Mouse (Mus musculus): ENCODE data around the gene C1qtnf5. TPM values are rescaled to one million over a fixed set of nuclear protein-coding genes. Genes with fewer than 3 reads are reported as not detected.

Gene C1qtnf5
- polyA plus RNA-seq, 1 experiment from 2014 or later = 8.7 TPM

DNA sequence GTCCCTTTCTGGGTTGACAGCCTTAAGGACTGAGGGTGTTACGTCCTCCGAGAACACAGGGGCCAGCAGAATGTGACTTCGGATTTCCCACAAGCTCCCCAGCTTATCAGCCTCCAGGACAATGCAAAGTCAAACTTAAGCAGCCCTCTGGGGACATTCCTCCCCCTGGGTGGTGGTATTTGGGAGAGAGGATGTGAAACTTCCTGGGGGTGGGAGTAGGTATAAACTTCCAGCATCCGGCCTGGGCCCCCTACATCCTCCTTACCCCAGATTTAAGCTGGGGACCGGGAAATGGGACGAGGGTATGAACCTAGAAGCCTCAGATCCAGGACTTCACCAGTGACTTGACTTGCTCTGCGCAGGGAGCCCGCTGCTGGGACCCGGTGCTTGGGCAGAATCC, 22.6 kb downstream of the C1qtnf5 start:
- H3K4me2 ChIP-seq = peak overlapping the region; percentile 59
- WGBS = 12% methylated on average over 9 of the region's 9 CpGs
- peaks cover 40% of the 10 kb centered on the region for H3K4me1 ChIP-seq (replicated peaks)
- H3K36me3 ChIP-seq = no peaks in the 10 kb centered on the region
- H3K9me3 ChIP-seq = no peaks in the 10 kb centered on the region
- H3K9ac ChIP-seq = peak overlapping the region; percentile 28; the same call in 1 of the 2 replicates
- no peak for ATAC-seq (ENCODE audit: low FRiP score, low read depth)
- H3K27me3 ChIP-seq = peaks cover 28% of the 10 kb centered on the region
- H3K4me3 ChIP-seq = peak overlapping the region; percentile 28
- H3K27ac ChIP-seq (replicated peaks) = 0 out of 2 replicates have a peak overlapping the region, but pooled peaks have one; percentile 19

- ATAC-seq (ENCODE audit: low FRiP score, low read depth) = no peak
- 0 out of 2 replicates have a peak overlapping the region, but pooled peaks have one; percentile 19 for H3K27ac ChIP-seq (replicated peaks)
- peaks cover 32% of the 10 kb centered on the region for H3K27me3 ChIP-seq
- WGBS = under 1% methylated on average over 27 of the region's 27 CpGs
- peak overlapping the region; percentile 28 for H3K4me3 ChIP-seq
- H3K9ac ChIP-seq = peak overlapping the region; percentile 28; the same call in 1 of the 2 replicates
- H3K9me3 ChIP-seq = no peaks in the 10 kb centered on the region
- H3K36me3 ChIP-seq = no peaks in the 10 kb centered on the region
- peak overlapping the region; percentile 59 for H3K4me2 ChIP-seq
- peaks cover 44% of the 10 kb centered on the region for H3K4me1 ChIP-seq (replicated peaks)
These were observed 23.0 kb downstream of the C1qtnf5 start for GRCm38 (mm10) chr9:44130034-44130433.

- Histone ChIP-seq H3K27me3 (peaks cover 33% of the 10 kb centered on the region), H3K36me3 (no peaks in the 10 kb centered on the region), H3K9me3 (no peaks in the 10 kb centered on the region), H3K27ac (replicated peaks) (0 out of 2 replicates have a peak overlapping the region, but pooled peaks have one; percentile 17), H3K4me3 (peak overlapping the region; percentile 28), H3K4me2 (peak overlapping the region; percentile 59), H3K9ac (no peak overlapping the region), H3K4me1 (replicated peaks) (peaks cover 45% of the 10 kb centered on the region)
- WGBS = 21% methylated on average over 19 of the region's 19 CpGs
- ATAC-seq (ENCODE audit: low FRiP score, low read depth) = no peak
These were observed 23.7 kb downstream of the C1qtnf5 start for GRCm38 (mm10) chr9:44130581-44131275.

DNA sequence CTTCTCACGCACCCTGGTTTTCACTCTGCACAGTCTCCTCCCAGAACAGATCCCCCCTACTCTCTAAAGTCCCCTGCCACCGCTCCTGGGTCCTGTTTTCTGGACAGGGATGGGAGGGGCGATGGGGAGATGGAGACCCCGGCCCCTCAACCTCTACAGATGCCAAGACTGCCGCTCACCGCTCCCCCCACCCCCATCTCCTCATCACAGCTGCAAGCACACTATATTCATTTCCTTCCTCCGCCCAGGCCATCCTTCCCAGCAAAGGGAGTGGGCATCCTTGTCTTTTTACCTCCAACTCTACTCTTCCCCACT, 24.2 kb downstream of the C1qtnf5 start:
- Histone ChIP-seq H3K9ac (no peak overlapping the region), H3K9me3 (no peaks in the 10 kb centered on the region), H3K4me3 (no peak overlapping the region), H3K27me3 (peaks cover 38% of the 10 kb centered on the region), H3K36me3 (no peaks in the 10 kb centered on the region), H3K4me2 (peak overlapping the region; percentile 59; the same call in 1 of the 2 replicates), H3K27ac (replicated peaks) (0 out of 2 replicates have a peak overlapping the region, but pooled peaks have one; percentile 17), H3K4me1 (replicated peaks) (peaks cover 43% of the 10 kb centered on the region)
- no peak for ATAC-seq (ENCODE audit: low FRiP score, low read depth)
- WGBS = 48% methylated on average over 7 of the region's 7 CpGs

DNA sequence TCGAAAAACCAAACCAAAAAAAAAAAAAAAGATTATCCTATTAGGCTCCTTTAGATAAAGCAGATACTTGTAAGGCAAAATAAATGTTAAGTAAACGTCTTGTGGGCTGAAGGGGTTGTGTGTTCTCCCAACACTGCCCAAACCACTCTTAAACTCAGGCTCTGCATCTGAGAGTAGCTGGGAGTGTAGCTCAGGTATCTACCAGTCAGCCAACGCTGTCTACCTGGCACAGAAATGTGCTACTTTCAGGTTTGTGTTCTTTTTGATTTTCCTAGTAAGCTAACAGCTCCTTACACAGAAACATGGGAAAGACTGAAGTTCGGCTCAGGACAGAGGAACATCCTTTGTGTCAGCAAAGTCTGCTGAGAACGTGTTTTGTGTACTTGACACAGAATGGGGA, 25.2 kb downstream of the C1qtnf5 start:
- H3K9ac ChIP-seq = no peak overlapping the region
- no peak overlapping the region for H3K4me2 ChIP-seq
- no peak overlapping the region for H3K4me3 ChIP-seq
- ATAC-seq (ENCODE audit: low FRiP score, low read depth) = no peak
- peaks cover 39% of the 10 kb centered on the region for H3K4me1 ChIP-seq (replicated peaks)
- no peaks in the 10 kb centered on the region for H3K9me3 ChIP-seq
- WGBS = 62% methylated on average over 5 of the region's 5 CpGs
- peaks cover 46% of the 10 kb centered on the region for H3K27me3 ChIP-seq
- H3K27ac ChIP-seq (replicated peaks) = no peak overlapping the region
- H3K36me3 ChIP-seq = no peaks in the 10 kb centered on the region

- Histone ChIP-seq H3K4me1 (replicated peaks) (peaks cover 39% of the 10 kb centered on the region), H3K9me3 (no peaks in the 10 kb centered on the region), H3K36me3 (no peaks in the 10 kb centered on the region), H3K4me2 (peak overlapping the region; percentile 93; the same call in 1 of the 2 replicates), H3K27me3 (peaks cover 46% of the 10 kb centered on the region), H3K27ac (replicated peaks) (no peak overlapping the region), H3K9ac (no peak overlapping the region), H3K4me3 (no peak overlapping the region)
- 28% methylated on average over 2 of the region's 2 CpGs for WGBS
- ATAC-seq (ENCODE audit: low FRiP score, low read depth) = no peak
These were observed 26.2 kb downstream of the C1qtnf5 start for GRCm38 (mm10) chr9:44133287-44133686.

DNA sequence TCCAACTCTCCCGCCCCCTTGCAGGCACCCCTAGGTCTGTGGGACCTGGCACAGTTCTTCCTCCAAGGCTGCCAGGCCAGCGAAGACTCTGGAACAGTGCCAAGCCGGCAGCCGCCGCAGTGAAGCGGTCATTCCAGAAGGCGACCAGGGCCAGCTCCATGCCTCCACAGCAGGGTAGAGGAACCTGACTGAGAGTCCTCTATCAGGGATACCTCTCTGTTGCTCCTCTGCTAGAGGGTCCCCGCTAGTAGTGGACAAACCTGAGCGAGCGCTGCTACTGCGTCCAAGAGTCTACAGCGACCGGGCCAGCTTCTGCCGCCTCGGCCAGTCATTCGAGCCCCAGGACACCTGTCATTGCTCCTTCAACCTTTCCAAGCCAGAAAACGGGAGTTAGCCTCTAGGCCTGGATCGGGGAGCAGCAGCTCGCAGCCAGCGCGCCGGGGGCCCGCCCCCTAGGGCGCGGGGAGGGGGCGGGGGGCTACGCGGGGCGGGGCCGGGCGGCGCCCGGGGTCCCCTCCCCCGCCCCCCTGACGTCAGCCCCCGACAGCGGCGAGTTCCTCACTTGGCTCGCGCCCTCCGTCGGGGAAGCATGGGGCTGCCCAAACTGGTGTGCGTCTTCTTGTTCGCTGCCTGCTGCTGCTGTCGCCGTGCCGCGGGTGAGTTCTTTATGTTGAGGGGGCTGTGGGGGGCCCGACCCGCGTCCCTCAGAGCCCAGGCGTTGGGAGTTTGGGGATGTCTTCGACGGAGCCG, 27.2 kb downstream of the C1qtnf5 start, which contains the start of gene Mcam:
Gene Mcam, plus strand, starts transcription at position 369 of the 750 bp plus-strand sequence.
- under 1% methylated on average over 51 of the region's 55 CpGs for WGBS
- peak; percentile 42; the same call in 1 of the 2 replicates for ATAC-seq (ENCODE audit: low FRiP score, low read depth)
- Histone ChIP-seq H3K4me3 (peak within 1 kb of the TSS; percentile 43), H3K9ac (peak within 1 kb of the TSS; percentile 45), H3K9me3 (no peaks in the 10 kb centered on the region), H3K4me1 (replicated peaks) (peaks cover 39% of the 10 kb centered on the region), H3K27me3 (peaks cover 46% of the 10 kb centered on the region), H3K4me2 (peak within 1 kb of the TSS; percentile 93), H3K27ac (replicated peaks) (peak within 1 kb of the TSS; percentile 26; the same call in 1 of the 2 replicates), H3K36me3 (no peaks in the 10 kb centered on the region)

GRCm38 (mm10) chr9:44134851-44135730, 28.0 kb downstream of the C1qtnf5 start:
- peak overlapping the region; percentile 43 for H3K4me3 ChIP-seq
- peak overlapping the region; percentile 45 for H3K9ac ChIP-seq
- 0 out of 2 replicates have a peak overlapping the region, but pooled peaks have one; percentile 26 for H3K27ac ChIP-seq (replicated peaks)
- H3K4me2 ChIP-seq = peak overlapping the region; percentile 93
- 3% methylated on average over 49 of the region's 49 CpGs for WGBS
- no peaks in the 10 kb centered on the region for H3K36me3 ChIP-seq
- H3K27me3 ChIP-seq = peaks cover 44% of the 10 kb centered on the region
- peak; percentile 52; the same call in 1 of the 2 replicates for ATAC-seq (ENCODE audit: low FRiP score, low read depth)
- no peaks in the 10 kb centered on the region for H3K9me3 ChIP-seq
- H3K4me1 ChIP-seq (replicated peaks) = peaks cover 33% of the 10 kb centered on the region

DNA sequence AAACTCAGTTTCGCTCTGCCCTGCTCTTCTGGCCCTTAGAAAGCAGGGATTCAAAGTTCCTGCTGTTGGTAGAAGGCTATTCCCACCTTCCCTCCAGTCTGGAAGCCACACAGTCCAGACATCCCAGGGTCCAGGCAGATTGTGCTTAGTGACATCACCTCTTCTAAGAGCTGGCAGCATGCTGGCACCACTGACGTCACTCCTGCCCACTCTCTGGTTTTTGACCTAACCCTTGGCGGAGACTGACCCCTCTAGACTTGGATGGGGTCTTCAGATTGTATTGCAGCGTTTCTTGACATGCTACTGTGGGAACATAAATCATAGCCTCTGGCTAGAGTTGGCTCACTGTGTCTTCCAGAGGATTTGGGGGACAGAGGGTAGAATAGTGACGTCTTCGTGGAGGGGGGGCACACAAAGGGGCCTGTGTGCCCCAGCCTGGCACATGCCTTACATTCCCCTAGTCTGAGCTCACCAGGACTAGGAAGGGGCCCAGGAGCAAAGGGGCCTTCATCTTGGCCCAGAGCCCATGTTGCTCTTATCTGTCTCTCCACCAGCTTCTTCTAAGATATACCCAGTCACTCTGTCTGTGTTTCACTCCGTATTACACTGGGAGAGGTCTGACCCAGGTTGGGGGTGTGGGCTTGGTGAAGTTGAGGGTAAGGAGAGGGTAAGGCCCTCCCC, 28.8 kb downstream of the C1qtnf5 start:
- Histone ChIP-seq H3K9ac (no peak overlapping the region), H3K4me2 (peak overlapping the region; percentile 93), H3K9me3 (no peaks in the 10 kb centered on the region), H3K4me3 (peak overlapping the region; percentile 43), H3K36me3 (no peaks in the 10 kb centered on the region), H3K27ac (replicated peaks) (0 out of 2 replicates have a peak overlapping the region, but pooled peaks have one; percentile 3), H3K4me1 (replicated peaks) (peaks cover 26% of the 10 kb centered on the region), H3K27me3 (peaks cover 43% of the 10 kb centered on the region)
- no peak for ATAC-seq (ENCODE audit: low FRiP score, low read depth)
- 49% methylated on average over 7 of the region's 7 CpGs for WGBS

DNA sequence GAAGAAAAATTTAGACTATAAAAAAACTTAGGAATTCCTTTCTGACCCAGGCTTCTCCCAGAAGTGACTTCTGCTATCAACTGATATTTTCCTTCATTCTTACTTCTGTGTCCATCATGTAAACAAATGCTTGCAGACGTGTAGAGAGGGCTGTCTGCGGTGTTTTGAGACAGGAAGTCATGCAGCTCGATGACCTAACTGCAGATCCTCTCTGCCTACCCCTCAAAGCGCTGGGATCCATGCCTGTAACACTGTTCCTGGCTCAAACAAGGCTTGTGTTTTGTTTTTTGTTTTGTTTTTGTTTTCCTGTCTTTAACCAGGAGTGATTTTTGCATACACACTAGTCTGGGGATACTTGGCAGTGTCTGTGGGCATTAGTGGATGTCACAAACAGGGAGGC, 30.8 kb downstream of the C1qtnf5 start:
- 76% methylated on average over 4 of the region's 4 CpGs for WGBS
- Histone ChIP-seq H3K27me3 (peaks cover 28% of the 10 kb centered on the region), H3K27ac (replicated peaks) (no peak overlapping the region), H3K9me3 (no peaks in the 10 kb centered on the region), H3K4me2 (no peak overlapping the region), H3K4me3 (no peak overlapping the region), H3K36me3 (no peaks in the 10 kb centered on the region), H3K4me1 (replicated peaks) (peaks cover 26% of the 10 kb centered on the region), H3K9ac (no peak overlapping the region)
- no peak for ATAC-seq (ENCODE audit: low FRiP score, low read depth)

DNA sequence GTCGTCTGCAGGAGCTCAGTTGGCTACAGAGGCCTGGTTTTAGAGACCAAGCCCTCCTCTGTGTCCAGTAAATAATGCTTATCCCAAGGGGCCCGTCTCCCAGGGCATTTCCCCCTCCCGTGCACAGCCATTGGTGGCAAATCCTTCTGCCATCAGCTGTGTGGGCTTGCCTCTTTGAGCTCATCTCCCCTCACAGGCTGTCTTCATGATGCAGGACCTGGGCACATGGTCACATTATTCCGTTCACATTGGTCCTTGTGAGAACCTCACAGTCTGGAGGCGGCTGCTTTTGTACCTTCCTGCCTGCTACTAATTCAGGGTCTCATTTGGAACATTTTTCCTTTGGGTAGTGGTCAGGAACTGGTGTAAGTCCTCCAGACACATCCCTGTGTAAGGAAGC, 34.9 kb downstream of the C1qtnf5 start:
- no peaks in the 10 kb centered on the region for H3K9me3 ChIP-seq
- no peak overlapping the region for H3K4me3 ChIP-seq
- peaks cover 21% of the 10 kb centered on the region; the same call in 1 of the 2 replicates for H3K36me3 ChIP-seq
- H3K4me1 ChIP-seq (replicated peaks) = no peaks in the 10 kb centered on the region
- ATAC-seq (ENCODE audit: low FRiP score, low read depth) = no peak
- no peak overlapping the region for H3K4me2 ChIP-seq
- no peak overlapping the region for H3K9ac ChIP-seq
- H3K27ac ChIP-seq (replicated peaks) = no peak overlapping the region
- H3K27me3 ChIP-seq = peaks cover 1% of the 10 kb centered on the region; the same call in 1 of the 2 replicates
- 69% methylated on average over 5 of the region's 5 CpGs for WGBS
